8 mouse cellular contexts compared by ENCODE assay signal in the genomic region with DNA sequence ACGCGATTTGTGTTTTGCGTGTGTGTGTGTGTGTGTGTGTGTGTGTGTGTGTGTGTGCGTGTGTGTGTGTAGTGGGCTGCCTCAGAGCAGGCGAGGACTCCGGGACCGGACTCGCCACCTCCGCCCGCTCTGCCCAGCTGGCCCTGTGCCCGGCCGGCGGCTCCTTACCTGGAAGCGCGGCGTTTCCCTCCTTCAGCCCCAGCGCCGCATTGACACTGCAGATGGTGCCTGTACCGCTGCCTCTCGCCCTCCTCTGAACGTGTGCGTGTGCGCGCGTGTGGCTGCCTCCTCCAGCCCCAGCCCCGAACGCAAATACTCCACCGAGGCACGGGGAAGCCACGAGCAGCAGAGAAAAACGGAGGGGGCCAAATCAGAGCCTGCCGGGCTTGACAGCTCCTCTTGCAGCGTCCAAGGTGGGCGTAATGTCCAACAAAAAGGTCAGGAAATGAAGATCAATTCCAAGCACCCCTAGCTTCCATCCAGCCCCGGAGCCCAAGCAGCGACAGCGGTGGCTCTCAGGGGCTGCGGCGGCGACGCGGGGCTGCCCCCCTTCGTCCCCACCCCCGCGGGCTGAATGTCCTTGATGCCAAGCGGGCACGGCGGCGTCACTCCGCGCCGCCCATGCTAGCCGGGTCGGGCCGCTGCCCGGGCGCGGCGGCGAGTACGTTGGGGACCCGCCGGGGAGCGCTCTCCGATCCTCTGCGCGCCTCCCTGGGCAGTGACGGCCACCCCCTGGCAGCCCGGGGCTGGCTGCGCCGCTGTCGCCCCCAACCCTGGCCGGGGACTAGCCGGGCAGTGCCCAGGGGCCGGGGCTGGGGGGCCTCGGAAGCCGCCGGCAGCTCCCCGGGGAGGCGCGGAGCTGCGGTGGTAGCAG. TPM values are rescaled to one million over a fixed set of nuclear protein-coding genes. Genes with fewer than 3 reads are reported as not detected.
DNase-seq lines count a peak whose midpoint lies in the region; ATAC-seq and TF ChIP-seq lines count a peak whose summit lies in the region.

No protein-coding gene starts in this region.

- peaks cover 86% of the 10 kb centered on the region for H3K27me3 ChIP-seq in intestine, embryonic 15.5 days (replicated peaks)
- peaks cover 60% of the 10 kb centered on the region for H3K27me3 ChIP-seq in midbrain, embryonic 12.5 days

- no peaks in the 10 kb centered on the region for H3K9me3 ChIP-seq in intestine, embryonic 15.5 days
- no peaks in the 10 kb centered on the region for H3K9me3 ChIP-seq in midbrain, embryonic 12.5 days

- H3K36me3 ChIP-seq in intestine, embryonic 15.5 days: no peaks in the 10 kb centered on the region
- H3K36me3 ChIP-seq in midbrain, embryonic 12.5 days: no peaks in the 10 kb centered on the region

- H3K4me2 ChIP-seq in intestine, embryonic 15.5 days (replicated peaks): peak overlapping the region; percentile 100
- H3K4me2 ChIP-seq in midbrain, embryonic 12.5 days (replicated peaks): peak overlapping the region; percentile 99

- peak overlapping the region; percentile 89 for H3K4me3 ChIP-seq in gastrocnemius, adult 2 months
- H3K4me3 ChIP-seq in intestine, embryonic 15.5 days (replicated peaks): peak overlapping the region; percentile 65
- peak overlapping the region; percentile 88 for H3K4me3 ChIP-seq in midbrain, embryonic 12.5 days

- H3K9ac ChIP-seq in intestine, embryonic 15.5 days: peak overlapping the region; percentile 54
- peak overlapping the region; percentile 84 for H3K9ac ChIP-seq in midbrain, embryonic 12.5 days (replicated peaks)

- ATAC-seq in intestine, embryonic 15.5 days: peak; percentile 26
- ATAC-seq in midbrain, embryonic 12.5 days (ENCODE audit: low FRiP score, low read depth): peak; percentile 32; the same call in 1 of the 2 replicates

- intact Hi-C loops in gastrocnemius, adult 2 months (cut with DNase I): no loop called here
- intact Hi-C loops in left cerebral cortex, postnatal 25 days (cut with DNase I): loop anchor here (1.0 to 10.0 kb wide), 2 partner anchors 108 to 373 kb away; no protein-coding TSS in a partner anchor

- peaks cover 15% of the 10 kb centered on the region for H3K4me1 ChIP-seq in intestine, embryonic 15.5 days (replicated peaks)
- peaks cover 39% of the 10 kb centered on the region for H3K4me1 ChIP-seq in midbrain, embryonic 12.5 days

- under 1% methylated on average over 79 of the region's 82 CpGs for WGBS in intestine, embryonic 15.5 days
- under 1% methylated on average over 76 of the region's 82 CpGs for WGBS in midbrain, embryonic 12.5 days

- 0 out of 2 replicates have a peak, but pooled peaks have one; percentile 0 for TF ChIP-seq CTCF in gastrocnemius, adult 2 months (IDR thresholded peaks at IDR 0.05)

- peak overlapping the region; percentile 76 for H3K27ac ChIP-seq in gastrocnemius, adult 2 months
- H3K27ac ChIP-seq in intestine, embryonic 15.5 days: 0 out of 2 replicates have a peak overlapping the region, but pooled peaks have one; percentile 9
- H3K27ac ChIP-seq in midbrain, embryonic 12.5 days (replicated peaks): peak overlapping the region; percentile 83

- peak; percentile 36 to 76 for DNase-seq in adrenal gland, adult (ENCODE audit: inconsistent age in 2 of 2, low spot score in 1 of 2)
- DNase-seq in adrenal gland, postnatal 4 days (ENCODE audit: low spot score in 2 of 2): no peak
- peak; percentile 84 to 85 for DNase-seq in cerebellum, postnatal 10 days
- peak; percentile 72 for DNase-seq in gastrocnemius, adult 2 months
- peak; percentile 76 to 78 for DNase-seq in left cerebral cortex, postnatal 25 days (ENCODE audit: low spot score in 2 of 2)
- peak; percentile 25 for DNase-seq in testis, postnatal 14 days (ENCODE audit: low spot score)

RNA-seq across cellular contexts. Expression of a gene that starts 0.6 kb away (rescaled TPM):
- 10 to 100 TPM; 12.8 to 17.5 TPM for total RNA-seq in adrenal gland, postnatal 4 days (2021)
- total RNA-seq in gastrocnemius, adult 2 months (2021): 1 to 10 TPM; 1.4 to 4.6 TPM
- 2.2 and 2.3 TPM in 2 replicates for polyA plus RNA-seq in intestine, embryonic 15.5 days (2015; fragmentation: Nextera tagmentation; extraction: Ambion mirVana)
- total RNA-seq in left cerebral cortex, postnatal 25 days (2021): 10 to 100 TPM; 67.6 to 71.8 TPM
- 5.6 and 6.7 TPM in 2 replicates for polyA plus RNA-seq in midbrain, embryonic 12.5 days (2016; fragmentation: Nextera tagmentation; extraction: Ambion mirVana)

Comparison
In these comparisons a context has a peak if more than half of its experiments do, and no peak if none do; other contexts are left out.
1. DNase-seq: peak in adrenal gland, adult (2 of 2), cerebellum, postnatal 10 days (2 of 2), gastrocnemius, adult 2 months (single experiment), left cerebral cortex, postnatal 25 days (2 of 2) and testis, postnatal 14 days (single experiment); none in adrenal gland, postnatal 4 days (0 of 2).
2. H3K27ac ChIP-seq: peak in every context shown above with its lines; median percentile 83 in midbrain, embryonic 12.5 days; 76 in gastrocnemius, adult 2 months; 9 in intestine, embryonic 15.5 days.
3. Peak in every context shown above with its lines, with median percentiles within 50 percentile points of each other: H3K4me3 ChIP-seq.